Mouse (Mus musculus): ENCODE data around the gene Psmc3. TPM values are rescaled to one million over a fixed set of nuclear protein-coding genes. Genes with fewer than 3 reads are reported as not detected.

Gene Psmc3
- polyA plus RNA-seq, 1 experiment, result 333 TPM

- Histone ChIP-seq H3K27ac (ENCODE audit: control insufficient read depth, insufficient read depth, low read depth, low read length, poor library complexity) (no peak overlapping the region), H3K4me3 (replicated peaks; ENCODE audit: control insufficient read depth, low read depth, low read length) (no peak overlapping the region), H3K4me1 (ENCODE audit: control insufficient read depth, insufficient read depth, low read length) (peaks cover 4% of the 10 kb centered on the region; the same call in 1 of the 2 replicates)
- TF ChIP-seq CTCF (IDR thresholded peaks at IDR 0.05; ENCODE audit: control insufficient read depth, insufficient read depth, low read length) (no peak), POLR2A (IDR thresholded peaks at IDR 0.05; ENCODE audit: borderline replicate concordance, control insufficient read depth, low read depth, low read length) (no peak)
- WGBS, result 91% methylated on average over 13 of the region's 13 CpGs
These were observed 14.5 kb downstream of the Psmc3 start for GRCm38 (mm10) chr2:91068162-91068871.

- H3K4me3 ChIP-seq (replicated peaks; ENCODE audit: control insufficient read depth, low read depth, low read length), result no peak overlapping the region
- peaks cover 4% of the 10 kb centered on the region; the same call in 1 of the 2 replicates for H3K4me1 ChIP-seq (ENCODE audit: control insufficient read depth, insufficient read depth, low read length)
- 85% methylated on average over 6 of the region's 6 CpGs for WGBS
- H3K27ac ChIP-seq (ENCODE audit: control insufficient read depth, insufficient read depth, low read depth, low read length, poor library complexity), result no peak overlapping the region
- TF ChIP-seq CTCF (IDR thresholded peaks at IDR 0.05; ENCODE audit: control insufficient read depth, insufficient read depth, low read length) (no peak), POLR2A (IDR thresholded peaks at IDR 0.05; ENCODE audit: borderline replicate concordance, control insufficient read depth, low read depth, low read length) (no peak)
These were observed 15.0 kb downstream of the Psmc3 start for GRCm38 (mm10) chr2:91068872-91069165.

GRCm38 (mm10) chr2:91069306-91070000 lies 15.6 kb downstream of the Psmc3 start:
- Histone ChIP-seq H3K27ac (ENCODE audit: control insufficient read depth, insufficient read depth, low read depth, low read length, poor library complexity) (peak overlapping the region; percentile 25; the same call in 1 of the 2 replicates), H3K4me1 (ENCODE audit: control insufficient read depth, insufficient read depth, low read length) (peaks cover 4% of the 10 kb centered on the region; the same call in 1 of the 2 replicates), H3K4me3 (replicated peaks; ENCODE audit: control insufficient read depth, low read depth, low read length) (peak overlapping the region; percentile 75)
- 12% methylated on average over 14 of the region's 14 CpGs for WGBS
- no peak for TF ChIP-seq POLR2A (IDR thresholded peaks at IDR 0.05; ENCODE audit: borderline replicate concordance, control insufficient read depth, low read depth, low read length)
- TF ChIP-seq CTCF (IDR thresholded peaks at IDR 0.05; ENCODE audit: control insufficient read depth, insufficient read depth, low read length), result no peak

- H3K4me3 ChIP-seq (replicated peaks; ENCODE audit: control insufficient read depth, low read depth, low read length), result peak within 1 kb of the TSS; percentile 75
- TF ChIP-seq CTCF (IDR thresholded peaks at IDR 0.05; ENCODE audit: control insufficient read depth, insufficient read depth, low read length) (peak; percentile 96), POLR2A (IDR thresholded peaks at IDR 0.05; ENCODE audit: borderline replicate concordance, control insufficient read depth, low read depth, low read length) (peak; percentile 7; the same call in 1 of the 2 replicates)
- peaks cover 4% of the 10 kb centered on the region; the same call in 1 of the 2 replicates for H3K4me1 ChIP-seq (ENCODE audit: control insufficient read depth, insufficient read depth, low read length)
- under 1% methylated on average over 69 of the region's 69 CpGs for WGBS
- H3K27ac ChIP-seq (ENCODE audit: control insufficient read depth, insufficient read depth, low read depth, low read length, poor library complexity), result peak within 1 kb of the TSS; percentile 78
These were observed 16.4 kb downstream of the Psmc3 start, which contains the start of gene Slc39a13 for GRCm38 (mm10) chr2:91070076-91070800. Gene Slc39a13 (minus strand): TSS chr2:91070417.

- no peak overlapping the region for H3K27ac ChIP-seq (ENCODE audit: control insufficient read depth, insufficient read depth, low read depth, low read length, poor library complexity)
- WGBS, result 91% methylated on average over 10 of the region's 10 CpGs
- TF ChIP-seq POLR2A (IDR thresholded peaks at IDR 0.05; ENCODE audit: borderline replicate concordance, control insufficient read depth, low read depth, low read length) (no peak), CTCF (IDR thresholded peaks at IDR 0.05; ENCODE audit: control insufficient read depth, insufficient read depth, low read length) (no peak)
- no peak overlapping the region for H3K4me3 ChIP-seq (replicated peaks; ENCODE audit: control insufficient read depth, low read depth, low read length)
- H3K4me1 ChIP-seq (ENCODE audit: control insufficient read depth, insufficient read depth, low read length), result peaks cover 4% of the 10 kb centered on the region; the same call in 1 of the 2 replicates
These were observed 17.2 kb downstream of the Psmc3 start for GRCm38 (mm10) chr2:91071059-91071458.

- Histone ChIP-seq H3K27ac (ENCODE audit: control insufficient read depth, insufficient read depth, low read depth, low read length, poor library complexity) (no peak overlapping the region), H3K4me1 (ENCODE audit: control insufficient read depth, insufficient read depth, low read length) (peaks cover 4% of the 10 kb centered on the region; the same call in 1 of the 2 replicates), H3K4me3 (replicated peaks; ENCODE audit: control insufficient read depth, low read depth, low read length) (no peak overlapping the region)
- WGBS, result 54% methylated on average over 1 of the region's 1 CpGs
- TF ChIP-seq POLR2A (IDR thresholded peaks at IDR 0.05; ENCODE audit: borderline replicate concordance, control insufficient read depth, low read depth, low read length) (no peak), CTCF (IDR thresholded peaks at IDR 0.05; ENCODE audit: control insufficient read depth, insufficient read depth, low read length) (no peak)
These were observed 18.3 kb downstream of the Psmc3 start for GRCm38 (mm10) chr2:91072092-91072491.

GRCm38 (mm10) chr2:91077957-91078313 lies 24.1 kb downstream of the Psmc3 start:
- TF ChIP-seq CTCF (IDR thresholded peaks at IDR 0.05; ENCODE audit: control insufficient read depth, insufficient read depth, low read length), result no peak
- TF ChIP-seq POLR2A (IDR thresholded peaks at IDR 0.05; ENCODE audit: borderline replicate concordance, control insufficient read depth, low read depth, low read length), result no peak
- Histone ChIP-seq H3K27ac (ENCODE audit: control insufficient read depth, insufficient read depth, low read depth, low read length, poor library complexity) (peak overlapping the region; percentile 84), H3K4me1 (ENCODE audit: control insufficient read depth, insufficient read depth, low read length) (peaks cover 7% of the 10 kb centered on the region), H3K4me3 (replicated peaks; ENCODE audit: control insufficient read depth, low read depth, low read length) (peak overlapping the region; percentile 57)
- 34% methylated on average over 12 of the region's 12 CpGs for WGBS

Measured in bone marrow, adult 2 months (tissue).